Mouse (Mus musculus): Measurements from ENCODE around the gene Pola1.
"Not testable (repeated sequence)": the region's sequence is repeated elsewhere in the genome, so short reads cannot be mapped to it uniquely, and the experiment has no call there.

Gene Pola1

DNA sequence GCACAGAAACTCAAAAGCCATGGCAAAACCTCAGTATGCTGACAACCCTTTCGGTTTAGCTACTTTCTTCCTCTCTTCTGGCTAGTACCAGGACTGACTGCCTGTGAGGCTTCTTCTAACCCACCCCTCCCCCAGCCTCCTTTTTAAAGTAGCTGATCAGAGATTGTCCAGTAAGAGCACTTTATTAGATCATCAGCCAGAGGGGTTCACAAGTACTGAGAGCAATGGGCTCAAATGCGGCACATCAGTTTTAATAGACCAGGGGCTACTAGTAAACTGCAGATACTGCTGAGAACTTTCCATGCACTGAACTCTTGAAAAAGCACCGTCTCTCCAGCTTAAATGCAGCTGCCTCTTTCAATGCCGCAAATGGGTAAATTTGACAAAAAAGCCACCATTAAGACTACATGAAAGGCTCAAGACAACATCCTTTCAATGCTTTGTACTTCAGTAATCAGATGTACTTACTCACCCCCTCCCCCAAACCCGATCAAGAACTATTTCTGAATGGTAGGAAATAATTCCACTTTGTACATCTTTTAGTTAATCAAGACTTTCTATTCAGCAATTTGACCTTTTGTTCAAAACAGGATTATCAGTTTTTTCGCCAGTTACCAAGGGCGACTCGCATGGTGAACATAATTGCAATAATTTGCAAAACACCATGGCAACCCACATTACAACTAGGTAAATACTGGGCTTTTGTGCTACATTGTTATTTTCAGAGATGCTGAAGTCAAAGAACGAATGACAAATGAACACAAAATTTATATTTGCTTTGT, 202.8 kb downstream of the Pola1 start:
- no peak for DNase-seq

DNA sequence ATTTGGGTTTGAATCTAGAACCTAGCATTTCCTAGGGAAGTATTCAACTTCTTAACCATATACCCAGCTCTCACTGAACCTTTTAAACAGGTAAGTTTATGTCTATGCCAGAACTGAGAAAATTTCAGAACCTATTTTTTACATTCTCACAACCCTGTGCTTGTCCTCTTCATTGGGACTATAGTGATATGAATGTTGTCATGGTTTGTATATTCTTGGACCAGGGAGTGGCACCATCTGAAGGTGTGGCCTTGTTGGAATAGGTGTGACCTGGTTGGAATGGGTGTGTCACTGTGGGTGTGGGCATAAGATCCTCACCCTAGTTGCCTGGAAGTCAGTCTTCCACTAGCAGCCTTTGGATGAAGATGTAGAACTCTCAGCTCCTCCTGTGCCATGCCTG, 231.1 kb downstream of the Pola1 start:
- not testable (repeated sequence) for DNase-seq

DNA sequence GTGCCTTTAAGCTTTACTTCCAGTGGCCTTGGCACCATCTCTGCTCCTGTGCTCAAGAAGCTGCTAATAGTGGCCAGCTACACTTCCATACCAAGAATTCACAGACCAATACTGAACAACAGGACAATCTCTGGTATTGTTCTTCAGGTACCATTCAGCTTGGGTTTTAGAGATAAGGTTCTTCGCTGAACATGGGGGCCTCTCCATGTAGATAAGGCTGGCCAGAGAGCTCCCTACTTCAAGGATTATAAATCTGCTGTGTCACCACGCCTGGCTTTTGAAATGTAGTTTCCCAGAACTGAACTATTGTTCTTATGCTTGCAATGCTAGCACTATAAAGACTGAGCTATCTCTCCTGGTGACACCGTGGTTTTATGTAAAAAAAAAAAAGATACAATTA, 234.9 kb downstream of the Pola1 start:
- DNase-seq = no peak

DNA sequence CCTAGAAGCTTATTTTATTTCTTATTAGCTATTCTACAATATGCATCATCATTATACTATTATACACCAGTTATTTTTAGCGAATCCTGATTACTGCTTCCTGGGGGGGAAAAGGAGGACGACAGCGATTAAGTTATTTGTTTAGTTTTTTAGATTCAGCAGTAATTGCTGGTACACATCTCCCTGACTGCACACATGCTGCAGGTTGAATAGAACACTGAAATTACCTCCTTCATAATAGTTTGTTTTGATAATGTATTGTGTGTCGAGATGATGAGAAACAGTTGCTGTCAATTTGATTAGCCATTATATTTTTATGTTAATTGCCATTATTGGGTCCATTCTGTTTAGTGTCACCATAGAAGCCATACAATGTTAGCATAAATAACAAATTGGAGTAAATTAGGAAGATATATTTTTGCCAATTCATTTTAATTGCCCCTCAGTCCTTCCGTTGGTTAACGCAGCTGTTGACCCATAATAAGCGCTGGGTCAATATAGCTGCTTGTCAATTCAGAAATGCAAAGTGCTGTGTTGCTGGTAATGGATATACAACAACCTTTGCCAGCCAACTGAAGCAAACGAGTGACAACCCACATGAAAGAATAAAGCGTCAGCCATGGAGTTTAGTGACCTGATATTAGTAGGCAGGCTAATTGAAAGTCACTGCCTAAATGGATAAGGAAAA, 254.5 kb downstream of the Pola1 start:
- no peak for DNase-seq

DNA sequence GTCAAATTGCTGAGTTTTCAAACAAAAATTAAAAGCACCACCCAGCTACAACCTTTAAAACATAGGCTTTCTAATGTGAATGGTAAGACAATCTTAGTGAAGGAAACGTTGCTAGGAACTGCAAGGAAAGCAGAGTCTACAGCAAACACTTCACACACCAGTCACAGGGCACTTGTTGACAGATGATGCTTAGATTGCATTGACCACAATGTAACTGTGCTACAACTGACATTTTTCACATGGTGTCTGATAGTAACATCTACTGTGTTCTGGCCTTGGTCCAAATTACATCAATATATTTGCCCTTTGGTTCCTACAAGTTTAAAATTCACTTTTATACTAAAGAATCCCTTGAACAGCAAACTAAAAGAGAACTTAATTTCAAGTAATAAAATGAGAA, 258.5 kb downstream of the Pola1 start:
- DNase-seq = no peak

DNA sequence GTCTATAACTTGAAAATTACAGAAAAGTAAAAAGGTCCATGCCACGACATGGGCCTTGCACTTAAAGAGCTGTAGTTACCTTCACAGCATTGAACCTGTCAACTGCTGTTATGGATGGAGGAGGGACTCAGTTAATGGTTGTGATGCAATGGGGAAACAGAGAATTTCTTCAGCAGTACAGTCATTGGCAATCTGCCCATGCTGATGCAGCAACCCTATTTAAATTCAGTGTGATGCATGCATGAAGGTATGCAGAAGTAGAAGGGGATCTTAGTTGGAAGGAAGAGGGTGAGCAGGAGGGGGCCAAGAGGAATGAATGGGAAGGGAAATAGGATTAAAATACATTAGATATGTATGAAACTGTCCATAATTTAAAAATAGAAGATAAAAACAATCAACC, 262.2 kb downstream of the Pola1 start:
- DNase-seq = no peak

DNA sequence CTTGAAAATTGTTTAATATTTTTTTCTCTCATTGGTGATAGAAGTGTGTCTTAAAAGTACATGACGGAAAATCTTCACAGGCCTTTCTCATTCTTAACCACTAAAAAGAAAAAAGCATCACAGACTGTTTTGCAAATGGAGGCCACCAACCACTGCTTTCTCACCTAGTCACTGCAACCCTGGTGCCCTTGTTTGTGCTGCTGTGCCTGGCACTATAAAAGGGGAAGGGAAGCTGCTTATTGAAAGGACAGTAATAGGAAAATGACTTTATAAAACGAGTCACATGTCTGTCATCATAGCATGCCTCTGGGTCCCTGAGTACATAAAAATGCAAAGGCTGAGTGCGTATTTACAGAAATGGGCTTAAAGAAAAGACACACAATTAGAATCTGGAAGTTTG, 263.7 kb downstream of the Pola1 start:
- DNase-seq = no peak

DNA sequence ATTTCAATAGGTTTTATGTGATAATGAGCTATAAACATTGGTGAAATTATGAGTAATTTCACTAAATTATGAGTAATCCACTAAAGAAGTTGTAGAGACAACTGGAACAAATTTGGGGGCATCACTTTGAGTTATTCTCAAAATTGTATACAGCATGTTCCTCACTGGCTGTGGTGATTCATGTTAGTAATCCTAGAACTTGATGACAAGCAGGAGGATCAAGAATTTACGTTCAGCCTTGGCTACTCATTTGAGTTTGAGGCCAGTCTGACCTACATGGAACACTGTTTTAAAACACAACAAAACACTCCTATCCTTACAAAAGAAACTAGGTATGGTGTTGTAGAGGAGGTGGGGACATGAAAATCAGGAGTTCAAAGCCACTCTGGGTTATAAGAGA, 310.6 kb downstream of the Pola1 start:
- no peak for DNase-seq

DNA sequence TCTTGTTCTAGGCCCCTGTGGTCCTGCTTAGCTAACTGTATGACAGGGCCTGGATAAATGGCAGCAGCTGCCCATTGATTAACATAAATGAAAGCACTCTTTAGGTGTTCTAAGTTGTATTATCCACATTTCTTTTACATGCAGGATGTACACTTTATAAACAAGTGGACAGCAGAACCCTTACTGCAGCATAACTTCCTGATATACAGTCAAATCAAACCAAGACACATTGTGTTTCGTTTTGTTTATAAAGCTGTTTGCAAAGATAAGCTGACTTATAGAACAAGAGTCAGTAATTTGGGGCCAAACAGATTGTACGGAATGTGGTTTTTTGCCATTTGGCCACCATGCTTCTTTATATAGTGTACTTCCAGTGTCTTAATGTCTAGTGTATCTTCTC, 312.0 kb downstream of the Pola1 start:
- DNase-seq = no peak

DNA sequence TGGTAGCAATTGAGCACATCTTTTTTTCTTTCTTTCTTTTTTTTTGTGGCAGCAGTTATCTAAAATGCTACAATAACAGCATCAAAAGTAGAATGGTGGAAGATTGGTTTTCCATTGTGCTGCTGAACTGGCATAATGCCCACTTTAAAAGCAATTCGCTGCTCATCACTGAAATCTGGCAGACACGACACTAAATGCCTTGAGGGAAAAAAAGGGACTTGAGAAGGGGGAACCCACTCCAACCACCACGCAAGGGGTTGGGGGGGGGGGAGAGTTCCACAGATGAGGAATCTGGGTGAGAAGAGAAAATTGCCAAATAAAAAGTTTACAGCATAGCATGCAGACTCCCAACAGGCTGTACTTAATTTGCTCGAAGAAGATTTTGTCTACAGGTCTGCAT, 314.4 kb downstream of the Pola1 start:
- no peak for DNase-seq

DNA sequence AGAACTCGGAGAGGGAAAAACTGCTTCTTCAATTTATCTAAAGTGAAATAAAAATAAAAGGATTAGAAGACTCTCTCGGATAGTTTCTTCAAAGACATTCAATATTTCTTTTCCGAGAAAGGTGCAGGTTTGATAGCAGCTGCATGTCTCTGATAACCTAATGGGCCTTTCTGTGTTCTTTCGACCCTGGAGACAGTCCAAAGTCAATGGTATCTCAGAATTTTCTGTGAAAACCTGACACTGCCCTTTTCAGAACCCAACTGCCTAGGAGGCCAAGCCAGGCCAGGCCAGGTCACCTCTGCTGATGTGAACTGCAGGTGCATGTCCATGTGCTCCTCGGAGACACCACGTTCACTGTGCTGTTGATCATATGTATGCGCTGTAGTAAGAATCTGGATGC, 326.2 kb downstream of the Pola1 start:
- no peak for DNase-seq

DNA sequence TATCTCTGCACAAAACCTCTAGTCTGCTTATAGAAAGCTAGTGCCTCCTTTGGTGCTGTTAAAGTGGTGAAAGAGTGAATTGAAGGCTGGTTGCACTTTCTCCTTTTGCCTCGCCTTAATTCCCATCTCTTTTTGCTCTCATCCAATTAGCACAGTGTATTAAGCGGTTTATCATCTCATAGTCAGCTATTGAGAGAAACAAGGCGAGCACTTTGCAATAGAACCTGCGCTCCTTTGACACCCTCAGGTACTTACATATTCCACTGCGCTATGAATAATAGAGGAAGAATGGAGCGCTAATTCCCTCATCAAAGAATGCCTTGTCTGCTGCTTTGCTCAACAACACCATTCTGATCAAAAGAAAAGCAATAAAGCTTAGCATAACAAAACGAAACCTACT, 330.2 kb downstream of the Pola1 start:
- no peak for DNase-seq

DNA sequence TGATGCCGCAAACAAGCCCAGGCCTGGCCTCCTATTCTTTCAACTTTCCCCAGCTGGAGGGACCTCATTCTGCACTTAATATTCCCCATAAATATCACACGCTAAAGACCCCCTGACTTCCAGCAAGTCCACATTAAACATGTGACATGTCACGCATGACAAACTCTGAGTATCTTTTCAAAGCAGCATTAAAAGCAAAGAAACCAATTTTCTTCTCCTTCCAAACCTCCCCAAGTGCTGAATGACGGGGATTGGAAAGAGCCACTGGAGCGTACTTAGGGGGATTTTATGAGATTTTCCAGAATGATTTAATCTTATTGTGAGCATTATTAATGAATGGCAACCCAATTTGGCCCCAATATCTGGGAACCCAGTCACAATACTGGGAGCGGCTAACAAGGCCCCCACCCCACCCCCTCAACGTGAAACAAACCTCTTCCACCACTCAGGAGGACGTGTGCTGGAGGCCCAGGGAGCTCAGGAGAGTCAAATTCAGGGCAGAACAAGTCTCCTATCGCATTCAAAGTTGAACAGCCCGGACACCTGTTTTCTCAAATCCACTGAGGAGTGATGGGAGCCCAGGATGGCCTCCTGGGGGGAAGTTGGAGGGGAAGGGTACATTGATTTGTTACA, 331.7 kb downstream of the Pola1 start:
- no peak for DNase-seq

DNA sequence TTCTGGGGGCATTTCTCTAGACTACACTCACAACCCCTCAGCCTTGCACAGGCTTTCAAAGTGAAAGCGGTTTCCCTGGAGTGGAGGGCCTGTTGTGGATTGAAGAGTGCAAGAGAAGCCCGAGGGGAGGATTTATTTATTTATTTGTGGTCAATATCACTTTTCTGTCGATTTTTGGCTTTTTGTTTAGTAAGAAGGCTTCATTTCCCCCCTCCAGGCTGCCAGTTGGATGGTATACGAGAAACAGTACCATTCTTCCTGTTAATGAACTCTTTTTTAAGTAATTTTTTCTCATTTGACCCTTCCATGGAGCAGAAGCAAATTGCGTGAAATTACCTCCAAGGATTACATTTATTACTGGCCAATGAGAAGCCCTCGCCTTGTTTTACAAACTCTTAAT, 332.2 kb downstream of the Pola1 start:
- no peak for DNase-seq

DNA sequence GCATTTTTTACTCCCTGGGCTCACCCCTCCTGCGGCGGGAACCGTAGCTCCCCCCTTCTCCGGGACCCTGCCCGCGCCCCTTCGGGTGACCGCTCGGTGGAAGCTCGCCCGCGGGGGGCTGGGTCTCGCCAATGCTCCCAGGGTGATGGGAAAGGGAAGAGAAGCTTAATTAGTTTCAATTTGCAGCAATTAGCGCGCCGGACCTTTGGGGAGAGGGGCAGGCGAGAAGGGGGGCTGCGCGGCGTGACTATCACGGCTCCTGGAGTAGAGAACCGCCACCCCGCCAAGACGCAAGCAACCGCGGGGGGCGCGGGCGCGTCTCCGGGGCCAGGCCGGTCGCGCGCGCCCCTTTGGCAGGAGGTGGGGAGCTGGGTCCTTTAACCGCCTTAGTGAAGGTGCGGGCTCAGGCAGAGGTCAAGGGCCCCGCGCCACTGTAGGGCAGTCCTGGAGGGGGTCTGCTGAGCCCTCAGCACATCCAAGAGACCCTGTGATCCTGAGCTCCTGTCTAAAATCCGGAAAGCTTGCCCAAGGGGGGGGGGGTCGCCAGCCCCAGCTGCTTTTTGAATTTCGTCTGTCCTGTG, 332.8 kb downstream of the Pola1 start:
- no peak for DNase-seq

DNA sequence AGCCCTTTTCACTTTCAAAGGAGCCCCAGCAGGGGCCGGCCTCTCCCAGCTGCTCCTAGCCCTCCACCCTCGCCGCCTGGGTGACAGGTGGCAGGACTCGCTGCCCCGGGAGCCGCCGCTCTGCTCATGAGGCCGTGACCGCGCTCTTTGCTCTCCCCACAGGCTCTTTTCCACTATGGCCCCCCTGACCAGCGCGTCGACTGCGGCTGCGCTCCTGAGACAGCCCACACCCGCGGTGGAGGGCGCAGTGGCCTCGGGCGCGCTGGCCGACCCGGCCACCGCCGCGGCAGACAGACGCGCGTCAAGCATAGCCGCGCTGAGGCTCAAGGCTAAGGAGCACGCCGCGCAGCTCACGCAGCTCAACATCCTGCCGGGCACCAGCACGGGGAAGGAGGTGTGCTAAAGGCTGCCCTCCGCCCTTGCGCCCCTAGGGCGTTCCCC, 334.9 kb downstream of the Pola1 start:
- DNase-seq = no peak

DNA sequence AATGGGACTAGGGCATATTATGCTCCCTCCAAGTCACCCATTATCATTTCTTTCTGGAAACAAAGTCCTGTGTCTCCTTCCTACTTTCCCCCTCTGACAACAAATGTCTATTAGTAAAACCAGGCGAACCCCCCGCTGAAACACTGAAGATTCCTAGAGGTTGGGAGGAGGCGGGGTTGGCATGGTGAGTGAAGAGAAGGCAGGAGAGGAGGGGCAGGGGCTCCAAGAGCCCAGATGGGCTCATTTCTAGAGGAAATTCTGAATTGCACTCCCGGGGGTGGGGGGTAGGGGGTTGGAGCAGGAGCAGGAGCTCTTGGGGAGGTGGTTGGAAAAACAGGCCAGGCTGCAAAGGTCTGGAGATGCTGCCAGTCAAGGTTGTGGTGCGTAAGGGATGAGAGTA, 336.1 kb downstream of the Pola1 start:
- DNase-seq = no peak

DNA sequence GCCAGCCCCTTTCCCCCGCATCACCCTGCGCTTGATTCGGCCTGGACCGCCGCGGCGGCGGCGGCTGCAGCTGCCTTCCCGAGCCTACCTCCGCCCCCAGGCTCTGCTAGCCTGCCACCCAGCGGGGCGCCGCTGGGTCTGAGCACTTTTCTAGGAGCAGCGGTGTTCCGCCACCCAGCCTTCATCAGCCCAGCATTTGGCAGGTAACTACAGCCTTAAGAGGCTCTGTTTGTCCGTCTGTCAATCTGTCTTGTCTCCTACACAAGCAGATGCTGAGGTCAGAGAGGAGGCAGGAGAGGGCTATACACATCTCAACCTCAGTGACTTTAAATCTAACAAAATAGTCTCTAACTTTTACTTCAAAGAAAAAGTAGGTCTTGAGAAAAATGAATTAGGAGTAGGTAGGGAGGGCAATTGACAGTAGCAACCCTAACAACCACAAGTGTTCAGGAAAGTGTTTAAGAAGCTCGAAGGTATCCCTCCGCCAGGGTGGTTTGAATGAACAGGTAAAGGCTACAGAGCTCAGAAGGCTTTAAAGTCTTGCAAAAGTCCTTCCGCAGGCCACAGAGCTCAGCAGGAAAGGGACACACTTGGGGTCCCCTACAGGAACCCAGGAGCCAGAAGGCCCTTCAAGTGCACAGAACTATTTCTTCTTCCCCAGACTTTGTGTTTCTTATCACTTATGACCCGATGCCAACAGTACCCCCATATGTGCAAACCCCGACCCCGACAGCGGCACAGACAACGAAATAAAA, 337.0 kb downstream of the Pola1 start:
- no peak for DNase-seq

DNA sequence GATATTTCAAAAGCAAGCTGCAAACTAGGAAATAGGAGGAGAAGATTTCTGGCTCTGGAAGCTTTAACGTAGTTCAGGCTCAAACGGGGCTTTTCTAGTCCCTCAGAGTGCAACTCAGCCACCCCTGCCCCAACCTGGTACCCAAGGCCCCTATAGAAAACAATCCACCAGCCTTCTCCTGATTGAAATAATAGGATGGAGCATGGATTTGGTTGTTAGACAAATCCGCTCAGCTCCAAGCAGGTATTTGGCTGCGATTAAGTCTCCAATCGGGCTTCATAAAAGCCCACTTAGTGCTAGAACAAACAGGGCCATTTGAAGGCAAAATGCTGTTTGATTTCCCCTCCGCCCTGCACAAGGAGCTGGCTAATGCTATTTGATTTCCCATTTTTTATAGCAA, 339.9 kb downstream of the Pola1 start:
- no peak for DNase-seq

DNA sequence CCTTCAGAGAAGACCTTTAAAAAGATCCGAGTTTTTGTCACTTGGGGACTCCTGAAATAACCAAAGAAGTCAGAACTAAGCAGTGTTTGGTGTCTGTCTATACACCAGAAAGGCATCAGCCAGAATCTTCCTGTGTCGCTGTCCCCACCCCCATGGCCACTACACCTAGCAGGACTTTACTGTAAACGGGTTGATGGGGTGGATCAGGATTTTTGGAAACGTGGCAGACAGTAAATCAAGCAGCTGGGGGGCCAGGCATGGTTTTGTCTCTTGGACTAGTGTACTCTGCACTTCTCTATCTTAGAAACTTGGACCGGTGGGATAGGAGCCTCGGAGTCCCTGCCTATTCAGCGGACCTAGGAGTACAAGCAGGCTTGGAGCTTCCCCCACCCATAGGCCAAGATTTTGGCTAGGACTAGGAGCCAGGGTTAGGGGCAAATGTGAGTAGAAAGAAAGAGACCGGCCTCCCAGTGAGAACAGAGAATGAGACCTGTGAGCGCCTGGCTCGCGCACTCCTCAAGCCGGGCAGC, 342.0 kb downstream of the Pola1 start:
- DNase-seq = peak; percentile 8

DNA sequence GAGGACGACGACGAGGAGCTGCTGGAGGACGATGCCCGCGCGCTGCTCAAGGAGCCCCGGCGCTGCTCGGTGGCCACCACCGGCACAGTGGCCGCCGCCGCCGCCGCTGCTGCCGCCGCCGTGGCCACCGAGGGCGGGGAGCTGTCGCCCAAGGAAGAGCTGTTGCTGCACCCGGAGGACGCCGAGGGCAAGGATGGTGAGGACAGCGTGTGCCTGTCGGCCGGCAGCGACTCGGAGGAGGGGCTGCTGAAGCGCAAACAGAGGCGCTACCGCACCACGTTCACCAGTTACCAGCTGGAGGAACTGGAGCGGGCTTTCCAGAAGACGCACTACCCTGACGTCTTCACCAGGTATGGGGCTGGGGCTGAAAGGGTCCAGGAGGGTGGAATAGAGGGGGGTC, 342.9 kb downstream of the Pola1 start:
- no peak for DNase-seq

DNA sequence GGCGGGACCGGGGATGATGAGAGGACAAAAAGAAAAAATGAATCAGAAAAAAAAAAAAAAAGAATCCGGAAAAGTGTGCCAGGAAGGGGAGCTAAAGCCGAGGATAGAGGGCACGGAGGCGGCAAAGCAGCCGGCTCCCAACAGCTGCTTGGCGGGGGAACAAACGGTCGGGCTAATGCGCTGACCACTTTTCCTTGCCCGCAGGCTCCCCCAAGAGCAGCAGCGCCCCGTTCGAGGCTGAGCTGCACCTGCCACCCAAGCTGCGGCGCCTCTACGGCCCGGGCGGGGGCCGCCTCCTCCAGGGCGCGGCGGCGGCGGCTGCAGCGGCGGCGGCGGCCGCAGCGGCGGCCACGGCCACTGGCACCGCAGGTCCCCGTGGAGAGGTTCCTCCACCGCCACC, 343.6 kb downstream of the Pola1 start:
- DNase-seq = no peak

Measured in layer of hippocampus, adult 9-11 months (tissue).